Mouse (Mus musculus) heart, embryonic 12.5 days (tissue): ENCODE results near the gene Sec24a. TPM values are rescaled to one million over a fixed set of nuclear protein-coding genes. Genes with fewer than 3 reads are reported as not detected.
"Not testable (repeated sequence)": the region's sequence is repeated elsewhere in the genome, so short reads cannot be mapped to it uniquely, and the experiment has no call there.

ENCODE experiments used
- ATAC-seq: fragments of 200-750 bp; cut with Nextera tagmentation; 2 replicates; pipeline ENCODE4 v1.8.0; 2017; ENCODE audit warnings: moderate TSS enrichment, moderate library complexity; ENCODE audit not compliant: insufficient number of reproducible peaks, low FRiP score
- H3K27ac ChIP-seq: fragments of 300-500 bp; sonication (generic); 2 replicates; pipeline ENCODE4 v1.5.1; 2016; ENCODE audit warnings: mild to moderate bottlenecking, moderate library complexity; ENCODE audit not compliant: poor library complexity, severe bottlenecking
- H3K27me3 ChIP-seq: fragments of 300-500 bp; sonication (generic); replicated peaks from 2 replicates; pipeline ENCODE4 v1.6.1; 2016; ENCODE audit warnings: mild to moderate bottlenecking, moderate library complexity
- H3K36me3 ChIP-seq: fragments of 300-500 bp; sonication (generic); 2 replicates; pipeline ENCODE4 v1.6.1; 2016; ENCODE audit warnings: mild to moderate bottlenecking, moderate library complexity
- H3K4me1 ChIP-seq: fragments of 300-500 bp; sonication (generic); replicated peaks from 2 replicates; pipeline ENCODE4 v1.6.1; 2016; ENCODE audit warnings: mild to moderate bottlenecking
- H3K4me2 ChIP-seq: fragments of 300-500 bp; sonication (generic); 2 replicates; pipeline ENCODE4 v1.6.1; 2016; ENCODE audit warnings: mild to moderate bottlenecking, moderate library complexity
- H3K4me3 ChIP-seq: fragments of 300-500 bp; sonication (generic); 2 replicates; pipeline ENCODE4 v1.5.1; 2016; ENCODE audit warnings: mild to moderate bottlenecking
- H3K9ac ChIP-seq: fragments of 300-500 bp; sonication (generic); 2 replicates; pipeline ENCODE4 v1.6.1; 2016; ENCODE audit warnings: mild to moderate bottlenecking, moderate library complexity
- H3K9me3 ChIP-seq: fragments of 300-500 bp; sonication (generic); replicated peaks from 2 replicates; pipeline ENCODE4 v1.6.1; 2016; ENCODE audit warnings: mild to moderate bottlenecking, moderate library complexity
- WGBS: fragments of 180-500 bp; shearing (Covaris S2); methylation state at CpG from one replicate; pipeline ENCODE4 v1.1.7; 2016; 5-methylcytosine and 5-hydroxymethylcytosine counted together
- polyA plus RNA-seq: library from polyadenylated mRNA; unstranded; fragments of >200 nt; fragmentation: Nextera tagmentation; extraction: Ambion mirVana; gene quantifications from 2 replicates; pipeline ENCODE4 v1.2.1, GENCODE M21; 2016

Sec24a gene
- polyA plus RNA-seq, 1 experiment from 2014 or later: 14.6 TPM

DNA sequence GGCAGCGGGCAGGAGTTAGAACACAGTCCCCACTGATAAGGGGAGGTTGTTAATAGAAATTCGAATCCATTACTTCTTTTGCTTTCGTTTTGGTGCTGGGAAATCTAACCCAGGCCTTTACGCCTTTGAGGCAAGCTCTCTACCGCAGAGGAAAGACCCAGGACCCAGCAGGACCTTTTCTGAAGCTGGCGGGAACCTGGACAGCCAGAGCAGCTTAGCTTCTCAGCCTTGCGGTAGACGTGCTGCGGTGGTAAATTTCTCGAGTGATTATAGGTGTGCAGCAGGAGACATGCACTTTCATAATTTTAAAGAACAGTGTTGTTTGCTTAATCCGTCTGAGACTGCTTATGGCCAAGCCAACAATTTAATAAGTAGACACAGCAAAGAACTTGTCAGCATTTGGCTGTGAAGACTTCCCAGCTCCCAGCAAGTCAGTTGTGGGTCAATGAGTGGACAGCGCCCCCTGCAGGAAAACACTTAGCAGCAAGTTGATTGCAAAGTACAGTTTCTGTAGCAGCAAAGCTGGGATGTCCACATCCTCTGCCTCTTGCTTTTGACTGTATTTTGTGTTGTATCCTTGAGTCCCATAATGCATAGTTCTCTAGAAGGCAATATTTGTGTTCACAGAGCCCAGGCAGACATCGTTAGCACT lies 82.0 kb downstream of the Sec24a start:
- no peak overlapping the region for H3K27ac ChIP-seq
- H3K4me1 ChIP-seq: no peaks in the 10 kb centered on the region
- H3K9ac ChIP-seq: no peak overlapping the region
- H3K4me3 ChIP-seq: 0 out of 2 replicates have a peak overlapping the region, but pooled peaks have one; percentile 13
- 32% methylated on average over 13 of the region's 13 CpGs for WGBS
- peaks cover 9% of the 10 kb centered on the region; the same call in 1 of the 2 replicates for H3K36me3 ChIP-seq
- peak overlapping the region; percentile 49 for H3K4me2 ChIP-seq
- no peak for ATAC-seq
- H3K27me3 ChIP-seq: no peaks in the 10 kb centered on the region
- no peaks in the 10 kb centered on the region for H3K9me3 ChIP-seq

DNA sequence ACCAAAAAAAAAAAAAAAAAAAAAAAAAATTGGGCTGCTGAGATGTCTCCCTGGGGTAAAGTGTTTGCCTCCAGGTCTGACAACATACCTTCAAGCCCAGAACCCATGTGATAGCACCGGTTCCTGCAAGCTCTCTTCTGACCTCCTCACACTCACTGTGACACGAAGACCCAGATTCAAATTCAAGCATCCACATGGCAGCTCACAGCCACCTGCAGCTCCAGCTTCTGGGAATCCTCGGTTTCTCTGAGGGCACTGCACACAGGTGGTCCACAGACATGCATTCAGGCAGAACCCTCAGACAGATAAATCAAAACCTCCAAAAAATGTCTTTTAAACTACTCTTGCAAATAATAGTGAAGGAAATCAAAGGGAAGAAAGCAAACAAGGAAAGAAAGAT lies 84.0 kb downstream of the Sec24a start:
- H3K9me3 ChIP-seq: no peaks in the 10 kb centered on the region
- H3K27ac ChIP-seq: no peak overlapping the region
- H3K9ac ChIP-seq: no peak overlapping the region
- ATAC-seq: no peak
- no peaks in the 10 kb centered on the region for H3K4me1 ChIP-seq
- no peaks in the 10 kb centered on the region for H3K27me3 ChIP-seq
- no peak overlapping the region for H3K4me2 ChIP-seq
- WGBS: 71% methylated on average over 3 of the region's 3 CpGs
- H3K4me3 ChIP-seq: no peak overlapping the region
- H3K36me3 ChIP-seq: no peaks in the 10 kb centered on the region

DNA sequence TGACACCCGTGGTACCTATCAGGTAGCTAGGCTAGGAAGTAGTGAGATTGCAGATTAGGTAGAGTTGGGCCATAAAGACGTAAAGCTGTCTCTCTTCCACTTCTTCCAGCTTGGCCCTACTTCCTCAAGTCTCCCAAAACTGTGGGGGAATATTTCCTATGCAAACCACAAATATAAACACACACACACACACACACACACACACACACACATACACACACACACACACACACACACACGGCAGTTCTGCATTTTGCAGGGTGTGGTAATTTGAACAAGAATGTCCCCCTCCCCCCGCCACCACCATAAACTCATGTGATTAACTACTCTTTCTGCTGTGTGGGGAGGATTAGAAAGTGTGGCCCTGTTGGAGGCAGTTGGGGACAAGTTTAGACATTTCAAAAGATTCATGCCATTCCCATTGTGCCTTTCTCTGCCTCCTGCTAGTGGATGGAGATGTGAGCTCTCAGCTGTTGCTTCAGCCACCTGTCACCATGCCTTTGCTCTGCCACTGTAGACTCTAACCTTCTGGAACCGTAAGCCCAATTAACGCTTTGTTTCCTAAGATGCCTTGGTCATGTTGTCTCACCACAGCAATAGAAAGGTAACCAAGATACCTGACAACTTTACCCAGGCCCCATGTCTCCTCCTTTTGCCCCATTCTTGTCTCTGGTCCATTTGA lies 85.6 kb downstream of the Sec24a start:
- no peak overlapping the region for H3K4me3 ChIP-seq
- no peak for ATAC-seq
- no peak overlapping the region for H3K9ac ChIP-seq
- H3K36me3 ChIP-seq: no peaks in the 10 kb centered on the region
- no peak overlapping the region for H3K4me2 ChIP-seq
- no peaks in the 10 kb centered on the region for H3K4me1 ChIP-seq
- WGBS: 67% methylated on average over 6 of the region's 6 CpGs
- no peaks in the 10 kb centered on the region for H3K27me3 ChIP-seq
- H3K27ac ChIP-seq: no peak overlapping the region
- no peaks in the 10 kb centered on the region for H3K9me3 ChIP-seq

DNA sequence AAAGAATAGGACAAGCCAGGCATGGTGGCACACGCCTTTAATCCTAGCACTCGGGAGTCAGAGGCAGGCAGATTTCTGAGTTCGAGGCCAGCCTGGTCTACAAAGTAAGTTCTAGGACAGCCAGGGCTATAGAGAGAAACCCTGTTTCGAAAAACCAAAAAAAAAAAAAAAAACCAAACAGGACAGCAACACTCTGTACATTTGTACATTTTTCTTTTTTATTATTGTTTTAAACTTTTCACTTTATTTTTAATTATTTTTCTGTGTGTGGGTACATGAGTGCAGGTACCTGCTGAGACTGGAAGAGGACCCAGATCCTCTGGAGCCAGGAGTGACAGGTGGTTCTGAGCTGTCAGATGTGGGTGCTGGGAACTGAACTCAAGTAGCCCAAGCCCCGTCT lies 88.0 kb downstream of the Sec24a start:
- ATAC-seq: no peak
- H3K9ac ChIP-seq: no peak overlapping the region
- H3K36me3 ChIP-seq: no peaks in the 10 kb centered on the region
- no peak overlapping the region for H3K4me3 ChIP-seq
- H3K9me3 ChIP-seq: no peaks in the 10 kb centered on the region
- no peak overlapping the region for H3K27ac ChIP-seq
- WGBS: 70% methylated on average over 5 of the region's 5 CpGs
- no peak overlapping the region for H3K4me2 ChIP-seq
- no peaks in the 10 kb centered on the region for H3K4me1 ChIP-seq
- no peaks in the 10 kb centered on the region for H3K27me3 ChIP-seq

DNA sequence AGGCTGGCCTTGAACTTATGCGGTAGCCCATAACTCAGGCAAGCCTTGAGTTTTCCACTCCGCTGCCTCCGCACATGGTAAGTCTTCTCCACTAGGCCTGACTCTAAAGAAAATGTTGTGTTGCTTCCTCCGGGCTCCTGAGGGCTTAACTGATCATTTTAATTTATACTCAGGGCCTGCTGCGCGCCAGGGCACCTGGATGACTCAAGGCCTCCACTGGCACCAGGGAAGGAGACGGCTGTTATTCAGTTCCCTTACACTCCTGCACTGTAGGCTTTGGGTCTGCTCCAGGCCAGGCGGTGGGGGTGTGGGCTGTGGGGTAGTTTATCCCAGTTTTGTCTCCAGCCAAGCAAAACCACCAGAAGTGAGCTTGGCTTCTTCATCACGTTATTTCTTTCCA lies 90.1 kb downstream of the Sec24a start:
- no peak overlapping the region for H3K27ac ChIP-seq

DNA sequence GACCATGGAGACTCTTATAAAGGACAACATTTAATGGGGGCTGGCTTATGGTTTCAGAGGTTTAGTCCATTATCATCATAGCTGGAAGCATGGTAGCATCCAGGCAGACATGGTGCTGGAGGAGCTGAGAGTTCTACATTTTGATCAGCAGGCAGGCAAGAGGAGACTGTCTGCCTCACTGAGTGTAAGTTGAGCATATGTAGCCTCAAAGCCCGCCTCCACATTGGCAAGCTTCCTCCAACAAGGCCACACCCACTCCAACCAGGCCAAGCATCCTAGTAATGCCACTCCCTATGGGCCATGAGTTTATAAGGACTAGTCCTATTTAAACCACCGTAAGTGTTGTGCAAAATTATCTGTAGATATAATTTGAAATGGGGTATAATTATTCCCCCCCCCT lies 92.1 kb downstream of the Sec24a start:
- 77% methylated on average over 2 of the region's 2 CpGs for WGBS
- Histone ChIP-seq H3K9me3 (no peaks in the 10 kb centered on the region), H3K4me1 (no peaks in the 10 kb centered on the region), H3K4me2 (no peak overlapping the region), H3K9ac (no peak overlapping the region), H3K27me3 (no peaks in the 10 kb centered on the region), H3K36me3 (no peaks in the 10 kb centered on the region), H3K4me3 (no peak overlapping the region), H3K27ac (no peak overlapping the region)
- ATAC-seq: no peak

More for the DNA sequence above, 90.1 kb downstream of the Sec24a start:
- Histone ChIP-seq H3K9me3 (no peaks in the 10 kb centered on the region), H3K4me1 (no peaks in the 10 kb centered on the region), H3K36me3 (no peaks in the 10 kb centered on the region), H3K4me3 (no peak overlapping the region), H3K9ac (no peak overlapping the region), H3K27me3 (no peaks in the 10 kb centered on the region), H3K4me2 (no peak overlapping the region)
- ATAC-seq: no peak
- 80% methylated on average over 9 of the region's 9 CpGs for WGBS

DNA sequence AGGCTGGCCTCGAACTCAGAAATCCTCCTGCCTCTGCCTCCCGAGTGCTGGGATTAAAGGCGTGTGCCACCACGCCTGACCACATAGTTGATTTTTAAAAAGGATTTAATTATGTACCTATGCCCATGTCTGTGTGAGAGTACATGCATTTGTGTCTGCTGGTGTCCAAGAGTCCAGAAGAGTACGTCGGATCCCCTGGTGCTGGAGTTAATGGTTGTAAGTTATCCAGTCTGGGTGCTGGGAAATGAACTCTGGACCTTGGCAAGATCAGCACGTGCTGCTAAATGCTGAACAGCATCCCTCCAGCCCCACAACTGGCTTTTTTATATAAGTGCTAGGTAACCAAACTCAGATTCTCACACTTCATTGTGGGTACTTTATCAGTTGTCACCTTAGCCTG lies 92.6 kb downstream of the Sec24a start:
- H3K27me3 ChIP-seq: no peaks in the 10 kb centered on the region
- 89% methylated on average over 7 of the region's 7 CpGs for WGBS
- H3K9me3 ChIP-seq: no peaks in the 10 kb centered on the region
- no peak overlapping the region for H3K4me2 ChIP-seq
- H3K4me1 ChIP-seq: no peaks in the 10 kb centered on the region
- H3K9ac ChIP-seq: no peak overlapping the region
- no peaks in the 10 kb centered on the region for H3K36me3 ChIP-seq
- H3K4me3 ChIP-seq: no peak overlapping the region
- ATAC-seq: no peak
- H3K27ac ChIP-seq: no peak overlapping the region

DNA sequence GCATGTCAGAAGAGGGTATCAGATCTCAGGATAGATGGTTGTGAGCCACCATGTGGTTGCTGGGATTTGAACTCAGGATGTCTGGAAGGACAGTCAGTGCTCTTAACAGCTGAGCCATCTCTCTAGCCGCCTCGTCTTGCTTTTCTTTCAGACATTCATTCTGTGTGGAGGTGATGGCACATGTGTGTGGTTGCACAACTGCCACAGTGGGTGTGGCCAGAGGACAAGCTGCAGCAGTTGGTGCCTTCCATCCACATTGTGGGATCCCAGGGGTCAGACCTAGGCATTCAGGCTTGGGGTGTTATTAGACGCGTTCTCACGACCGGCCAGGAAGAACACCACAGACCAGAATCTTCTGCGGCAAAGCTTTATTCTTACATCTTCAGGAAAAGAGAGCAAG lies 98.7 kb downstream of the Sec24a start:
- H3K9ac ChIP-seq, H3K4me3 ChIP-seq, H3K27ac ChIP-seq, ATAC-seq, H3K9me3 ChIP-seq, H3K27me3 ChIP-seq, H3K4me2 ChIP-seq, H3K36me3 ChIP-seq, H3K4me1 ChIP-seq: not testable (repeated sequence)
- 86% methylated on average over 7 of the region's 7 CpGs for WGBS

DNA sequence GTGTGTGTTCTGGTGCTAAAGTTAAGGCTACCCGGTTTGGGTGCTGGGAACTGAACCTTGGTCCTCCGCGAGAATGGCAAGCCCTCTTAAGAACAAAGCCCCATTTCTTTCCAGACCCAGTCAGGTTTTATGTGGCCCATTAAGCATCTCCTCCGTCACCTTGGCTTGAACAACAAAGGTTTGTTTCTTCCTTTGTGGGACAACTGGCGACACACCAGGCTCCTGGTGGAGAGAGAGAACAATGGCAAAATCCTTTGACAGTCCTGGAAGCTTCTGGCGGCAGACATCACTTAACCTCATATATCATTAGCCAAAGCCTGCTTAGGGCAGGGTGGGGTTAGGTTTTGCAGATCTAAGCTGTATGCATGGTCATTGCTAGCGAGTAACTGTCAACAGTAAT lies 100.8 kb downstream of the Sec24a start:
- no peak overlapping the region for H3K27ac ChIP-seq
- WGBS: 73% methylated on average over 7 of the region's 7 CpGs
- no peak for ATAC-seq
- H3K36me3 ChIP-seq: no peaks in the 10 kb centered on the region
- H3K4me1 ChIP-seq: peaks cover 8% of the 10 kb centered on the region
- no peak overlapping the region for H3K4me2 ChIP-seq
- no peak overlapping the region for H3K9ac ChIP-seq
- H3K27me3 ChIP-seq: no peaks in the 10 kb centered on the region; the same call in 1 of the 2 replicates
- H3K4me3 ChIP-seq: no peak overlapping the region
- H3K9me3 ChIP-seq: no peaks in the 10 kb centered on the region

DNA sequence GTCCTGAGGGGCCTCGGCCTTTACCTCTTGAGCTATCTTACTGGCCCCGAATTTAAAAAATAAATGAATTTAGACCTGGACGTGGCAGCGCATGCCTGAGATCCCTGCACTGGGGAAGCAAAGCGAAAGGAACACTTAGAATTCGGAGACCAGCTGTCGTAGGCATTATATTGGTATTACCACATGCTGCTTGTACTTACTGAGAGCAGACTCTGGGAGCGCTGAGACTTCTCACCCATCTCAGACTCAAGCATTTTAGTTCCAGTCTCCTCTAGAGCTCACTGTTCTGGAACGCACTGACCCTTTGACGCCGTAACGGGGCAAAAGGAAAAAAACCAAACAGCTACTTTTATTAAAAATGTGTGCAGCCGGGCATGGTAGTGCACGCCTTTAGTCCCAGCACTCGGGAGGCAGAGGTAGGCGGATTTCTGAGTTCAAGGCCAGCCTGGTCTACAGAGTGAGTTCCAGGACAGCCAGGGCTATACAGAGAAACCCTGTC lies 101.5 kb downstream of the Sec24a start:
- no peaks in the 10 kb centered on the region; the same call in 1 of the 2 replicates for H3K27me3 ChIP-seq
- ATAC-seq: no peak
- 79% methylated on average over 16 of the region's 16 CpGs for WGBS
- peaks cover 8% of the 10 kb centered on the region for H3K4me1 ChIP-seq
- H3K4me2 ChIP-seq: no peak overlapping the region
- no peak overlapping the region for H3K27ac ChIP-seq
- H3K9me3 ChIP-seq: no peaks in the 10 kb centered on the region
- no peak overlapping the region for H3K9ac ChIP-seq
- no peak overlapping the region for H3K4me3 ChIP-seq
- H3K36me3 ChIP-seq: no peaks in the 10 kb centered on the region

DNA sequence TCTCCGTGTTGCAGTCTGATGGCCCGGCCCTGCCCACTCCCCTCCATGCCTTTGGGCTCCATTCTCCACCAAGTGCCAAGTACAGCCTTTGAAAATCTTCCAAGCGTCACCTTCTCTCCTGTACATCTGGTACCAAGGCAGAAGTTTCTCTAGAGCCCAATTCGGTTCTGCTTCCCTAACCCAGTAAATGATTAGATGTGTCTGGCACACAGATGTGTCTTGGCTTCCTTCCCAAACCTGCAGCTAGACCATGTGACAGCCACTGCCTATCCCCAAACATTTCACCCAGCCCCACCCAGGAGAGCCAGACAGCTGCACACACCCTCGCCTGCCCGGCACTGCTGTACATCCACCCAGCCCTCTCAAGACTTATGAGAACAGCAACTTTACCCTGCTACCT lies 104.7 kb downstream of the Sec24a start:
- Histone ChIP-seq H3K4me1 (peaks cover 8% of the 10 kb centered on the region), H3K4me3 (no peak overlapping the region), H3K27me3 (peaks cover 3% of the 10 kb centered on the region; the same call in 1 of the 2 replicates), H3K9me3 (no peaks in the 10 kb centered on the region), H3K27ac (no peak overlapping the region), H3K9ac (no peak overlapping the region; the same call in 1 of the 2 replicates), H3K4me2 (no peak overlapping the region), H3K36me3 (no peaks in the 10 kb centered on the region)
- 65% methylated on average over 6 of the region's 6 CpGs for WGBS
- ATAC-seq: 0 out of 2 replicates have a peak, but pooled peaks have one; percentile 33
